Mouse (Mus musculus) fat pad, adult 2 months (tissue): ENCODE data around the gene Rexo2.
"Not testable (repeated sequence)": the region's sequence is repeated elsewhere in the genome, so short reads cannot be mapped to it uniquely, and the experiment has no call there.

Experiments
- DNase-seq: peaks from one replicate; pipeline ENCODE4 v3.0.0-alpha.2; 2011; ENCODE audit warnings: low read depth, low spot score; ENCODE audit errors: extremely low read depth

The Rexo2 gene

GRCm38 (mm10) chr9:48473131-48473530, 7.3 kb downstream of the Rexo2 start:
- no peak for DNase-seq

GRCm38 (mm10) chr9:48472441-48473025, 7.9 kb downstream of the Rexo2 start:
- no peak for DNase-seq

- not testable (repeated sequence) for DNase-seq
These were observed 13.0 kb downstream of the Rexo2 start for GRCm38 (mm10) chr9:48467471-48467870.

- no peak for DNase-seq
These were observed 13.6 kb downstream of the Rexo2 start for GRCm38 (mm10) chr9:48466804-48467203.

GRCm38 (mm10) chr9:48465671-48466070, 14.8 kb downstream of the Rexo2 start:
- no peak for DNase-seq

GRCm38 (mm10) chr9:48461545-48461944, 18.9 kb downstream of the Rexo2 start:
- DNase-seq: no peak

GRCm38 (mm10) chr9:48460720-48461119, 19.7 kb downstream of the Rexo2 start:
- DNase-seq: no peak

GRCm38 (mm10) chr9:48459391-48459790, 21.0 kb downstream of the Rexo2 start:
- no peak for DNase-seq

- no peak for DNase-seq
These were observed 21.5 kb downstream of the Rexo2 start for GRCm38 (mm10) chr9:48458879-48459278.

GRCm38 (mm10) chr9:48455961-48456360, 24.5 kb downstream of the Rexo2 start:
- no peak for DNase-seq

- no peak for DNase-seq
These were observed 30.4 kb downstream of the Rexo2 start for GRCm38 (mm10) chr9:48450066-48450465.

- DNase-seq: no peak
These were observed 32.6 kb downstream of the Rexo2 start for GRCm38 (mm10) chr9:48447783-48448209.

GRCm38 (mm10) chr9:48444821-48445220, 35.6 kb downstream of the Rexo2 start:
- no peak for DNase-seq

GRCm38 (mm10) chr9:48443873-48444272, 36.5 kb downstream of the Rexo2 start:
- no peak for DNase-seq

- no peak for DNase-seq
These were observed 48.0 kb downstream of the Rexo2 start for GRCm38 (mm10) chr9:48432449-48432848.

GRCm38 (mm10) chr9:48427176-48427575, 53.2 kb downstream of the Rexo2 start:
- no peak for DNase-seq

GRCm38 (mm10) chr9:48423256-48423655, 57.2 kb downstream of the Rexo2 start:
- DNase-seq: no peak

GRCm38 (mm10) chr9:48422382-48422781, 58.0 kb downstream of the Rexo2 start:
- DNase-seq: no peak

- no peak for DNase-seq
These were observed 58.9 kb downstream of the Rexo2 start for GRCm38 (mm10) chr9:48421561-48421960.

- DNase-seq: no peak
These were observed 59.4 kb downstream of the Rexo2 start for GRCm38 (mm10) chr9:48421029-48421428.

GRCm38 (mm10) chr9:48420437-48420836, 60.0 kb downstream of the Rexo2 start:
- DNase-seq: no peak

GRCm38 (mm10) chr9:48418829-48419228, 61.6 kb downstream of the Rexo2 start:
- no peak for DNase-seq
